In the genomic region with DNA sequence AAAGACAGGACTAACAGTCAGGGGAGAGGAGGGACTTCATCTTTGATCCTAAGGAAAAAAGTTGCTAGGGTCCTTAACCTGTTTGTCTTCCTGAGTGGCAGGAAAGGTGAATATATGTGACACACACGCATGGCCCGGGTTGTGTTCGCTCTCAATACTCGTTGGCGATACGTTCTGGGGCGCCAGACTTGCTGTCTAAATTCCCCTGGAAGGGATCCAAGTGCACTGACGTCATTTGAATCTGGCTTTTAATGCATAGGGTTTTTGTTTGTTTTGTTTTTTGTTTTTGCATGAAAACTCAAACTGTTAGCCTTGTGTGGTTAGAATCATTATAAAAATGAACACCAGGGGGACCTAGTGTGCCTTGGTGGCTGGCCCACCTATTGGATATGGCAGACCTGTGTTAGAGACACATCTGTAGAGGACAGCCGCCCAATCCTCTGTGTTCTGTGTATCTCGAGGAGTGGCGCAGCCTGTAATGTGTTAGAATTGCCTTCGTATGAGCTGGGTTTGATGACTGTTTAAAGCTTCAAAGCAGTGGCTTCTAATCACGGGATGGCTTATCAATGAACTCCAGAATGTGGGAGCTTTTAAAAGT, we compare ENCODE assay signal across 9 mouse cellular contexts. TPM values are rescaled to one million over a fixed set of nuclear protein-coding genes. Genes with fewer than 3 reads are reported as not detected.
DNase-seq lines count a peak whose midpoint lies in the region; ATAC-seq and TF ChIP-seq lines count a peak whose summit lies in the region.
"Had no signal": no experiment of that assay in that cellular context is flagged by ENCODE, and none has a peak within 500 bp of the region (broad histone marks: within the 10 kb centered on the region; RNA-seq: fewer than 3 reads in every experiment).

No protein-coding gene starts in this region.

- H3K36me3 ChIP-seq in forebrain, embryonic 16.5 days (ENCODE audit: control insufficient read depth, insufficient read depth): no peaks in the 10 kb centered on the region
- no peaks in the 10 kb centered on the region for H3K36me3 ChIP-seq in kidney, postnatal 0 days (ENCODE audit: insufficient read depth, low read length)
- H3K36me3 ChIP-seq in midbrain, postnatal 0 days (ENCODE audit: insufficient read depth, low read length): no peaks in the 10 kb centered on the region

- H3K27ac ChIP-seq in forebrain, embryonic 16.5 days (ENCODE audit: low read length): no peak overlapping the region
- H3K27ac ChIP-seq in kidney, postnatal 0 days: no peak overlapping the region
- H3K27ac ChIP-seq in midbrain, postnatal 0 days (ENCODE audit: low read depth, low read length): no peak overlapping the region

- no peak overlapping the region for H3K9ac ChIP-seq in forebrain, embryonic 16.5 days (replicated peaks; ENCODE audit: low read depth, low read length)
- H3K9ac ChIP-seq in kidney, postnatal 0 days (ENCODE audit: low read depth, low read length): no peak overlapping the region
- no peak overlapping the region for H3K9ac ChIP-seq in midbrain, postnatal 0 days (replicated peaks; ENCODE audit: low read length, poor library complexity, severe bottlenecking)

- 0 out of 2 replicates have a peak, but pooled peaks cover 3% of the 10 kb centered on the region for H3K4me1 ChIP-seq in forebrain, embryonic 16.5 days (replicated peaks; ENCODE audit: control insufficient read depth, insufficient read depth, low read length)
- H3K4me1 ChIP-seq in kidney, postnatal 0 days (replicated peaks; ENCODE audit: insufficient read depth, low read length): no peaks in the 10 kb centered on the region
- H3K4me1 ChIP-seq in midbrain, postnatal 0 days (ENCODE audit: insufficient read depth, low read length): no peaks in the 10 kb centered on the region

- peak; percentile 69 for ATAC-seq in forebrain, embryonic 16.5 days
- ATAC-seq in kidney, postnatal 0 days (replicated peaks; ENCODE audit: low FRiP score, low read depth): no peak
- no peak for ATAC-seq in midbrain, postnatal 0 days (ENCODE audit: low FRiP score)

- H3K4me2 ChIP-seq in forebrain, embryonic 16.5 days (ENCODE audit: low read length): no peak overlapping the region
- H3K4me2 ChIP-seq in kidney, postnatal 0 days (ENCODE audit: low read length): no peak overlapping the region
- no peak overlapping the region for H3K4me2 ChIP-seq in midbrain, postnatal 0 days (ENCODE audit: low read depth, low read length, poor library complexity, severe bottlenecking)

- peak; percentile 85 for TF ChIP-seq CTCF in kidney, postnatal 0 days (IDR thresholded peaks at IDR 0.05; ENCODE audit: low read depth)
- peak; percentile 87 for TF ChIP-seq CTCF in midbrain, postnatal 0 days (IDR thresholded peaks at IDR 0.05)

- H3K4me3 ChIP-seq in forebrain, embryonic 16.5 days (replicated peaks; ENCODE audit: low read length): no peak overlapping the region
- H3K4me3 ChIP-seq in kidney, postnatal 0 days (replicated peaks; ENCODE audit: low read depth, low read length): no peak overlapping the region
- no peak overlapping the region for H3K4me3 ChIP-seq in midbrain, postnatal 0 days (ENCODE audit: low read depth, low read length)

- 39% methylated on average over 13 of the region's 13 CpGs for WGBS in forebrain, embryonic 16.5 days
- 46% methylated on average over 13 of the region's 13 CpGs for WGBS in kidney, postnatal 0 days
- 53% methylated on average over 13 of the region's 13 CpGs for WGBS in midbrain, postnatal 0 days

- H3K9me3 ChIP-seq in forebrain, embryonic 16.5 days (ENCODE audit: control insufficient read depth, low read length): no peaks in the 10 kb centered on the region
- H3K9me3 ChIP-seq in kidney, postnatal 0 days (replicated peaks; ENCODE audit: low read length): no peaks in the 10 kb centered on the region
- no peaks in the 10 kb centered on the region for H3K9me3 ChIP-seq in midbrain, postnatal 0 days (ENCODE audit: low read length)

- no peaks in the 10 kb centered on the region for H3K27me3 ChIP-seq in forebrain, embryonic 16.5 days (replicated peaks; ENCODE audit: control insufficient read depth, insufficient read depth, low read length)
- H3K27me3 ChIP-seq in kidney, postnatal 0 days (ENCODE audit: insufficient read depth, low read length): no peaks in the 10 kb centered on the region
- H3K27me3 ChIP-seq in midbrain, postnatal 0 days (ENCODE audit: insufficient read depth, low read length): no peaks in the 10 kb centered on the region

- peak; percentile 56 for DNase-seq in gastrocnemius, adult 18-20 months (ENCODE audit: low spot score)
- DNase-seq in gastrocnemius, postnatal 4 days (ENCODE audit: low spot score in 2 of 2): no peak
- DNase-seq in 416B (ENCODE audit: low read depth) (peak; percentile 80), adipocyte (ENCODE audit: low spot score) (peak; percentile 45)
- DNase-seq in kidney, postnatal 0 days (ENCODE audit: low spot score): peak; percentile 76
- DNase-seq in midbrain, postnatal 0 days (ENCODE audit: low spot score): peak; percentile 75
- DNase-seq in frontal cortex, postnatal 10 days (ENCODE audit: low spot score in 2 of 2): no peak

RNA-seq across cellular contexts. Expression of a gene that starts 19.8 kb away (rescaled TPM):
- 10 to 100 TPM; 68.8 to 72.7 TPM for total RNA-seq in gastrocnemius, adult 18-20 months (2021)
- total RNA-seq in gastrocnemius, postnatal 4 days (2021): 10 to 100 TPM; 47.4 to 55.9 TPM
- polyA plus RNA-seq in forebrain, embryonic 16.5 days (2015; fragmentation: Nextera tagmentation; extraction: Ambion mirVana): 70.5 and 74.0 TPM in 2 replicates
- polyA plus RNA-seq in kidney, postnatal 0 days (2015; fragmentation: Nextera tagmentation; extraction: Ambion mirVana): 30.4 and 32.8 TPM in 2 replicates
- 156 and 182 TPM in 2 replicates for total RNA-seq in midbrain, postnatal 0 days (2014; rRNA removed)
- polyA plus RNA-seq in midbrain, postnatal 0 days (2015; fragmentation: Nextera tagmentation; extraction: Ambion mirVana): 39.6 and 40.1 TPM in 2 replicates

RNA-seq across cellular contexts. Expression of a gene that starts 27.6 kb away (rescaled TPM):
- 1 to 10 TPM; 1.2 to 1.6 TPM for total RNA-seq in gastrocnemius, adult 18-20 months (2021)
- 10 to 100 TPM; 11.3 to 12.4 TPM for total RNA-seq in gastrocnemius, postnatal 4 days (2021)
- polyA plus RNA-seq in forebrain, embryonic 16.5 days (2015; fragmentation: Nextera tagmentation; extraction: Ambion mirVana): 3.2 and 4.1 TPM in 2 replicates
- polyA plus RNA-seq in kidney, postnatal 0 days (2015; fragmentation: Nextera tagmentation; extraction: Ambion mirVana): 9.1 and 9.9 TPM in 2 replicates
- 6.6 and 6.9 TPM in 2 replicates for total RNA-seq in midbrain, postnatal 0 days (2014; rRNA removed)
- 5.1 and 6.0 TPM in 2 replicates for polyA plus RNA-seq in midbrain, postnatal 0 days (2015; fragmentation: Nextera tagmentation; extraction: Ambion mirVana)

RNA-seq across cellular contexts. Expression of a gene that starts 27.9 kb away (rescaled TPM):
- 1 to 10 TPM; 3.7 to 7.1 TPM for total RNA-seq in gastrocnemius, adult 18-20 months (2021)
- total RNA-seq in gastrocnemius, postnatal 4 days (2021): 10 to 100 TPM; 16.8 to 17.6 TPM
- polyA plus RNA-seq in forebrain, embryonic 16.5 days (2015; fragmentation: Nextera tagmentation; extraction: Ambion mirVana): 4.1 and 5.4 TPM in 2 replicates
- polyA plus RNA-seq in kidney, postnatal 0 days (2015; fragmentation: Nextera tagmentation; extraction: Ambion mirVana): 5.3 and 7.8 TPM in 2 replicates
- 11.5 and 22.1 TPM in 2 replicates for total RNA-seq in midbrain, postnatal 0 days (2014; rRNA removed)
- polyA plus RNA-seq in midbrain, postnatal 0 days (2015; fragmentation: Nextera tagmentation; extraction: Ambion mirVana): 4.8 and 6.3 TPM in 2 replicates

RNA-seq across cellular contexts. Expression of a gene that starts 31.8 kb away (rescaled TPM):
- not detected for total RNA-seq in gastrocnemius, adult 18-20 months (2021)
- total RNA-seq in gastrocnemius, postnatal 4 days (2021): not detected
- polyA plus RNA-seq in forebrain, embryonic 16.5 days (2015; fragmentation: Nextera tagmentation; extraction: Ambion mirVana): not detected in 2 replicates
- 0.04 TPM in 1 of 2 replicates, not detected in the other for polyA plus RNA-seq in kidney, postnatal 0 days (2015; fragmentation: Nextera tagmentation; extraction: Ambion mirVana)
- total RNA-seq in midbrain, postnatal 0 days (2014; rRNA removed): not detected in 2 replicates
- polyA plus RNA-seq in midbrain, postnatal 0 days (2015; fragmentation: Nextera tagmentation; extraction: Ambion mirVana): not detected in 2 replicates
- total RNA-seq: left cerebral cortex, postnatal 10 days had no signal

Comparison
In these comparisons a context has a peak if more than half of its experiments do, and no peak if none do; other contexts are left out.
1. DNase-seq: peak in gastrocnemius, adult 18-20 months (single experiment), 416B (single experiment), adipocyte (single experiment), kidney, postnatal 0 days (single experiment) and midbrain, postnatal 0 days (single experiment); none in gastrocnemius, postnatal 4 days (0 of 2) and frontal cortex, postnatal 10 days (0 of 2).